Mouse (Mus musculus) thymus, postnatal 10 days (tissue): ENCODE results near the gene Evpl.

Source experiments
- DNase-seq, 2 experiments: peaks; one replicate each; pipeline ENCODE4 v3.0.0; 2021; ENCODE audit warnings: low spot score in 2 of 2

Evpl gene

DNA sequence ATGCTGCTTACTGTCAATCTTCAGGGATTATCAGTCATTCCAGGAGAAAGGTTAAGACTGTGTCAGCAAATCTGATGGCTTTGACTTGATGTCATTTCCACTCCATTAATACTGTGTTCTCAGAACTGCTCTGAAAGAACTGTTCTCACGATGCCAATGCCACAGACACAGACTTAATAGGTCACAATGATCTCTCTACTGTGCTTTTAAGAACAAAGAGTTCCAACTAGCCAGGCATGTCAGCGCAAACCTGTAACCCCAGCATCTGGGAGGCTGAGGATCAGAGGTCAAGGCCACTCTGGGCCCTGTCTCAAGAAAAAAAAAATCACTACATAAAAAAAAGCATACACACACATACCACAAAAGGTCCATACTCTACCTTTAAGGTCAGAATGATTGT is 65.9 kb downstream of the Evpl start:
- no peak for DNase-seq
